In genomic region chr13:94875396-94875880, GRCm38 (mm10) we compare ENCODE assay signal across 10 mouse cellular contexts. TPM values are rescaled to one million over a fixed set of nuclear protein-coding genes. Genes with fewer than 3 reads are reported as not detected.
DNase-seq lines count a peak whose midpoint lies in the region; ATAC-seq and TF ChIP-seq lines count a peak whose summit lies in the region.
"Had no signal": no experiment of that assay in that cellular context is flagged by ENCODE, and none has a peak within 500 bp of the region (broad histone marks: within the 10 kb centered on the region; RNA-seq: fewer than 3 reads in every experiment).

Gene Otp, plus strand, starts transcription at chr13:94875602.

- TF ChIP-seq CTCF in ES-Bruce4 (IDR thresholded peaks at IDR 0.05; ENCODE audit: low read depth, low read length): no peak

- no peaks in the 10 kb centered on the region for H3K4me1 ChIP-seq in ES-Bruce4 (ENCODE audit: control insufficient read depth, insufficient read depth, low read length)
- no peaks in the 10 kb centered on the region for H3K4me1 ChIP-seq in midbrain, embryonic 14.5 days (ENCODE audit: control insufficient read depth, insufficient read depth, low read length)

- H3K9me3 ChIP-seq in ES-Bruce4 (replicated peaks; ENCODE audit: control insufficient read depth, insufficient read depth, low read length, poor library complexity, severe bottlenecking): no peaks in the 10 kb centered on the region
- H3K9me3 ChIP-seq in midbrain, embryonic 14.5 days (ENCODE audit: control insufficient read depth, low read length): no peaks in the 10 kb centered on the region

- H3K9ac ChIP-seq in ES-Bruce4 (ENCODE audit: low read depth, poor library complexity, severe bottlenecking): no peak within 1 kb of the TSS
- no peak within 1 kb of the TSS for H3K9ac ChIP-seq in midbrain, embryonic 14.5 days (replicated peaks; ENCODE audit: low read length)

- peak; percentile 74 for ATAC-seq in midbrain, embryonic 14.5 days (ENCODE audit: low FRiP score, low TSS enrichment)

- DNase-seq in R1 (ENCODE audit: low read depth, low spot score): peak; percentile 74
- DNase-seq in forelimb bud, embryonic 11.5 days (ENCODE audit: low read depth, low spot score): peak; percentile 34
- DNase-seq in midbrain, embryonic 14.5 days: peak; percentile 55
- DNase-seq in testis, postnatal 14 days (ENCODE audit: low spot score): no peak
- no peak for DNase-seq in adrenal gland, postnatal 36 days
- DNase-seq in spleen, postnatal 36 days (ENCODE audit: low spot score in 2 of 2): no peak
- DNase-seq: lung, postnatal 4 days had no signal

- peaks cover 38% of the 10 kb centered on the region for H3K27me3 ChIP-seq in ES-Bruce4 (ENCODE audit: control insufficient read depth, insufficient read depth, low read length, poor library complexity, severe bottlenecking)
- H3K27me3 ChIP-seq in midbrain, embryonic 14.5 days (ENCODE audit: control insufficient read depth, insufficient read depth, low read length): peaks cover 70% of the 10 kb centered on the region

- H3K36me3 ChIP-seq in ES-Bruce4 (ENCODE audit: control insufficient read depth, insufficient read depth, low read length, poor library complexity, severe bottlenecking): no peaks in the 10 kb centered on the region
- no peaks in the 10 kb centered on the region for H3K36me3 ChIP-seq in midbrain, embryonic 14.5 days (ENCODE audit: control insufficient read depth, insufficient read depth, low read length)

- no peak for TF ChIP-seq POLR2A in ES-Bruce4 (IDR thresholded peaks at IDR 0.05; ENCODE audit: insufficient read depth, low read length)

- under 1% methylated on average over 30 of the region's 30 CpGs for WGBS in midbrain, embryonic 14.5 days

- peak within 1 kb of the TSS; percentile 19 for H3K4me3 ChIP-seq in ES-Bruce4 (ENCODE audit: low read depth, low read length)
- H3K4me3 ChIP-seq in midbrain, embryonic 14.5 days (replicated peaks; ENCODE audit: low read depth, low read length): peak within 1 kb of the TSS; percentile 15

- no peak for TF ChIP-seq EP300 in ES-Bruce4 (IDR thresholded peaks at IDR 0.05; ENCODE audit: insufficient read depth, low read depth, low read length)

- no peak within 1 kb of the TSS for H3K27ac ChIP-seq in ES-Bruce4 (ENCODE audit: insufficient read depth, low read length)
- H3K27ac ChIP-seq in midbrain, embryonic 14.5 days (replicated peaks; ENCODE audit: low read depth, low read length): peak within 1 kb of the TSS; percentile 22; the same call in 1 of the 2 replicates
- H3K27ac ChIP-seq: kidney, postnatal 0 days had no signal

- H3K4me2 ChIP-seq in midbrain, embryonic 14.5 days (ENCODE audit: low read length): peak within 1 kb of the TSS; percentile 17; the same call in 1 of the 2 replicates

RNA-seq across cellular contexts. Expression of gene Otp, which starts in this region (rescaled TPM):
- not detected in 2 replicates for polyA plus RNA-seq in ES-Bruce4 (2011; ENCODE audit: insufficient read depth, insufficient read length, low read depth, missing spikeins)
- polyA plus RNA-seq in midbrain, embryonic 14.5 days (2014; fragmentation: Nextera tagmentation; extraction: Ambion mirVana): 5.3 and 5.4 TPM in 2 replicates
- total RNA-seq in adrenal gland, postnatal 36 days (2021): not detected
- polyA plus RNA-seq: heart, embryonic 16.5 days; kidney, postnatal 0 days had no signal

Comparison
In these comparisons a context has a peak if more than half of its experiments do, and no peak if none do; other contexts are left out.
1. DNase-seq: peak in R1 (single experiment), forelimb bud, embryonic 11.5 days (single experiment) and midbrain, embryonic 14.5 days (single experiment); none in testis, postnatal 14 days (single experiment), adrenal gland, postnatal 36 days (0 of 2) and spleen, postnatal 36 days (0 of 2).